Mouse (Mus musculus): ENCODE data around the gene Plb1.

DNA sequence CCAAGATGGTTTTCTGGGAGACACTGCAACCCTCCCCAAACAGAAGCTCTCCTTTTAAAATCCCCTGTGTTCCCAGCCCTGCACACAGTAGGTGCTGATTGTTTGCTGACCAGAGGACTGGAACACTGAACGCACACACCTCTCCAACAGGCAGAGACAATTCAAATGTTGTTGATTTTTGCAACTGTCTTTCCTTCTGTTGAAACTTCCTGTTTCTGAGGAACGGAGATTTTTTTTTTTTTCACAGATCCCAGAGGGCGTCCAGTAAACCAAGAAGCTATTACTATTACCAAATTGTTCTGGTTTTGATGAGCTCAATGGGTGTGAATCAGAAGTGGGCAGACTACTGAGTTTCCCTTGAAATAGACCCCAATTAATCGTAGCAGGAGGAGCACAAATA lies 38.3 kb upstream of the Plb1 start:
- TF ChIP-seq CTCF (IDR thresholded peaks at IDR 0.05; ENCODE audit: borderline replicate concordance, control insufficient read depth, extremely low read depth, insufficient read depth, low read length, poor library complexity) = no peak
- TF ChIP-seq POLR2A (IDR thresholded peaks at IDR 0.05; ENCODE audit: control insufficient read depth, extremely low read depth, insufficient read depth, low read length, poor library complexity) = no peak
